Mouse (Mus musculus) c-Kit-positive CD71-positive TER-119-positive erythroid progenitor cells, embryonic 14.5 days (primary cell): Measurements from ENCODE around the gene Sapcd2.

Experiments
- DNase-seq: peaks from one replicate; pipeline ENCODE4 v3.0.0-alpha.2; 2013; ENCODE audit warnings: low spot score

Gene Sapcd2

GRCm38 (mm10) chr2:25371764-25372643 lies at the start of gene Sapcd2:
TSS of gene Sapcd2 (plus strand) at chr2:25372321.
- DNase-seq, result peak; percentile 90

GRCm38 (mm10) chr2:25326036-25326435 lies 46.1 kb upstream of the Sapcd2 start:
- DNase-seq, result no peak

DNA sequence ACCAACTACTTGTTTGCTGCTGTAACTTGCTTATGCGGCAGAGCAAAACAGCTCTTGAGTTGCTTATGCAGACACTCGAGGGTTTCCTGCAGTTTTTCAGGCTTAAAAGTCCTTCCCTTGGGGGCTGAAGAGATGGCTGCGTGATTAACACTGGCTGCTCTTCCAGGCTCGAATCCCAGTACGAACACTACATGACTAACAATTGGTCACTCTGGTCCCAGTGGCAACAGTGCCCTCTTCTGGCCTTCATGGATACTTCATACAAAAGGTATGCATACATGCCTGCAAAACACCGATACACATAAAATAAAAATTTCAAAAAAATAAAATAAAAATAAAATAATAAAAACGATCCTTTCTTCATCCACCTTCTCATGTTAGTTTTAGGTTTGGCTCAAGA lies 43.7 kb upstream of the Sapcd2 start:
- DNase-seq, result peak; percentile 47

GRCm38 (mm10) chr2:25331470-25331869 lies 40.7 kb upstream of the Sapcd2 start:
- DNase-seq, result no peak

DNA sequence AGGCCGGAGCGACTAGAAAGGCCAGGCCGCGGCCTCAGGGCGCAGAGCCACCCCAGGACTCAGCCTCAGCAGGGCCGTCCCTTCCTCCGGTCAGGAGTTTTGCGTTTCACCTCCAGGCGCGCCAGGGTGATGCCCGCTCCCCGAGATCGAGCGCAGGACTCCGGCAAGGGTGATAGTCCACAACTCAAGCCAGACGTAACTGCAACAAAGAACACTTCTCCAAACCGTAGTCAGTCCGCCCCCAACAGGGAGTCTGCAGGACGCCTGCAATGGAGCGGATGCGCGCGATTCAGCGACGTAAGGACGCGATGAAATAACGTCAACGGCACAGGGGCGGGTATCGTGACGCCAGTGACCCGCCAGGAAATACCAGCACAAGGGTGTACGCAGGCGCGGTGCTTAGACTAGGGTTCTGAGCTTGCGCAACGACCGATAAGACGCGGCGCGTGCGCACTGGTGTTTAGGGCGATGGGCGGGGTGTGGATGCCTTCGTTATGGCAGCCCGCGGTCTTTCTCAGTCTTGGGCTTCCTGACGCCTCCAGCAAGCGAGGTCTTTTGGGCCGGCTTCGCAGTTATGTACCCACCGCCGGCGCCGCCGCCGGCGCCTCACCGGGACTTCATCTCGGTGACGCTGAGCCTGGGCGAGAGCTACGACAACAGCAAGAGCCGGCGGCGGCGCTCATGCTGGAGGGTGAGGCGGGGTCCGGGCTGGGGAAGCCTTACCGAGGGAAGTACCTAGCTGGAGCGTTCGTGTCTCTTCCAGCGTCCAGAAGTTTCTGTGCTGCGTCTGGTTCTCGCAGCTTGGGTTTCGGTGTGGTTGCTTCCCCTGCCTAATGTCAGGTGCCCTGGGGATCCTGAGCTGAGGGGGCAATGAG lies 39.6 kb upstream of the Sapcd2 start, which contains the start of gene Man1b1:
Gene Man1b1 (plus strand): TSS at position 53 of the 875 bp plus-strand sequence.
- peak; percentile 99 for DNase-seq

- DNase-seq, result no peak
These were observed 38.6 kb upstream of the Sapcd2 start for GRCm38 (mm10) chr2:25333569-25333968.

- DNase-seq, result no peak
These were observed 33.8 kb upstream of the Sapcd2 start for GRCm38 (mm10) chr2:25338303-25338702.

GRCm38 (mm10) chr2:25348162-25348561 lies 24.0 kb upstream of the Sapcd2 start:
- no peak for DNase-seq

- DNase-seq, result no peak
These were observed 22.6 kb upstream of the Sapcd2 start for GRCm38 (mm10) chr2:25349499-25349898.

GRCm38 (mm10) chr2:25350701-25351100 lies 21.4 kb upstream of the Sapcd2 start:
- DNase-seq, result no peak

DNA sequence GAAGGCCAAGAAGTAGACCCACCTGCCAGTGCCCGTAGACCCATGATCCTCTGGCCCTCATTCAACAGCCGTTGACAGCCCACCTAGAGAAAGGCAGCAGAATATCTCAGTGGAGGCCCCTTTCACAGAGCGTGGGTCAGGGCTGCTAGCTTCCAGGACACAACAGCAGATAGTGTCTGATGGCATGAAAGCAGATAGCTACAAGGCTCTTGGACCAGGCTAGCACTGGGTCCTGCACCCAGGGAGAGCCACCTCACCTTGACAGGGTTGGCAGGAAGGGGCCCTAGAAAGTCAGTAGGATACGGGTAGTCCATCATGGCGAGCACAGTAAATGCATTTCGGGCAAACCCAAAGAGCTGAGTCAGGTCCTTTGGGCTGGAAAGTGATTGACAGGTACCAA lies 17.9 kb upstream of the Sapcd2 start:
- no peak for DNase-seq

DNA sequence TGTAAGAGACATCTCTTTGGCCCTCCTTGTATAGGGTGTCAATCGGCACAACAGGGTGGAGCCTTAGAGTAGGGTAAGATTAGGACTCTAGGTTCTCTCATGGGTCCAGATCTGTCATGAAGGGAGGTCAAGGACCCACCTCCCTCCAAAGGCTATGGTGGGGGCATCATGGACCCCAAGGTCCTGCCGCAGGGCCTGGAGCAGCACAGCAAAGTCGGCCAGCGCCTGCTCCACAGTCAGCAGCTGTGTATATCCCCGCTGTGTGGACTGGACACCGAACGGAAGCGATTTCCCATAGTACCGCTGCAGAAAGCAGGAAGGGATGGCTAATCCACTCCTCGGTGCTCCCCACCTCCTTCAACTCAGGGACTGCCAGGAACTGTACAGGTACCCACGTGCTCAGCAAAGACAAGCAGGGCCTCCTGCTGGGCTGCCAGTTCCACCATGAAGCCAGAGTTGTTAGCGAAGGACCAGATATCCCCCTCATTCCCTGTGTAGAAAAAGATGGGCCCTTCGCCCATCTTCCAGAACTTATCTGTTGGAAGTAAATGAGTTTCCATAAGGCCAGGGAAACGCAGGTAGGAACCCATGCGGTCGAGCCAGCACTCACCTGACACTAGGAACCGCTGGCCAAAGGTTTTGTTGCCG lies 16.6 kb upstream of the Sapcd2 start:
- DNase-seq, result no peak

DNA sequence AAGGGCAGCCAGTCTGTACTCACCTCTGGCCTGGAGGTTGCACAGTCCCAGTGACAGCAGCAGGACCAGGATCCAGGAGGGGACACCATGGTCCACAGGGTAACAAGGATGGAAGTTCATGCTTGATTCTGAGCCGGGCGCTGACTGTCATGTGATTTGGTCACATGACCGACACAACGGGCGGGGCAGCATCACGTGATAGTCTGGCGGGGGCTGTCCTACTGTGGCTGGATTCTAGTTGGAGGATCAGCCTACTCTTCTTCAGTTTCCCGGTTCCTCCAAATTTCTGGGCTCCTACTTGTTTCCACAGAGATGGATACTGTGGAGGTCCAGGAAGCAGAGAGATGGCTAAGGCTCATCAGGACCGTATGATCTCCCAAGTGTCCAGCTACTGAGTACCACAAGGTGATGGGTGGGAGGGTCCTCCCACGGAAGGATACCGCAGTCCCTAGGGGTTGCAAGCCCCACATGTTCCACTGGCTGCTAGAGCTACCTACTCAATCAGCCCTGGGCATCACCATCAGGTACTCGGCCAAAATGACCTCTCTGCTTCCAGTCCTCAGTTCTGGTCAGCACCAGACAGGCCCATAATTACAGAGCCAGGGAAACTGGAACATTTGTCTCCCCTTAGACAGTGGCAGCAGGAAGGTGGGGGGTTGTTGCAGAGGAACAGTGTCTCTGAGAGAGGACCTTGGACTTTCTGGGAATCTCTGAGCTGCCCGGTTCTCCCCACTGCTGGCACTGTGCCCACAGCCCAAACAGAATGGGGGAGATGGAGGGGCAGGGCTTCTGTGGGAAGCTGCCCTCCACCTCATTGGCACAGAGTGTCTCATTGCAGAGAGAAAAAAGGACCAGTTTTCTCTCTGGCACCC lies 15.7 kb upstream of the Sapcd2 start, which contains the start of gene Dpp7:
Gene Dpp7 (minus strand): TSS at position 152 of the 872 bp plus-strand sequence.
- peak; percentile 89 for DNase-seq

DNA sequence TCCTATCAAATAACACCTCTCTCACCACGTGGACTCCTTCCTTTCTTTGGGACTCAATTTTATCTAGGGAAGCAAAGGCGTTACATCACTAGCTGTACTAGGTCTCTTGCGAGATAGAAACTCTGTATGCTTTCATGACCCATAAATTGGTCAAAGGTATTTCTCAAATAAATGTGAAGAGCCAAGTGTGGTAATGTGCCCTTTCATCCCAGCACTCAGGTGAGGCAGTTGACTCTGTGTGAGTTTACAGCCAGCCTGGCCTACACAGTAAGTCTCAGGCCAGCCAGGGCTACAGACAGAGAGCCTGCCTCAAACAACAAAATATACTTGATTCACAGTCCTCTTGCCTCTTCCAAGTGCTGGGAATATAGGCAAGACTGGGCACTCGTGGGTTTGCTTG lies 12.3 kb upstream of the Sapcd2 start:
- no peak for DNase-seq

- DNase-seq, result no peak
These were observed 8.5 kb upstream of the Sapcd2 start for GRCm38 (mm10) chr2:25363478-25364178.

DNA sequence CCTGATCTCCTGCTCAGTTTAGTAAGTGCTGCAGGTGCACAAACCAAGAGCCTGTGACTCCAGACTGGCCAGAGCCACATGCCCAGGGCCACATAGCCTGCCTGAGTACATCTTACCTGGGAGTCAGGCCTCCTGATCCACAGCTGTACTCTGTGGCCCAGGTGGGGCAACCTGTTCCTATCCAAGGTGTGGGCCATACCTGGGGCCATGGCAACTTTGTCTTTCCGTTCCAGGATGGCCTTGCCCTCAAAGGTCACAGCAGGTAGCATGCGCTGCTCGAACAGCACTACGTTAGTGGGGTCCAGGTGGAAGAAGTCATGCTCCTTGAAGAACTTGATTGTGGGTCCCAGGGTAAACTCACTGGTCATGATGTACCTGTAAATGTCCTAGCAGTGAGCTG lies 7.8 kb upstream of the Sapcd2 start:
- no peak for DNase-seq

GRCm38 (mm10) chr2:25364761-25365090 lies 7.4 kb upstream of the Sapcd2 start:
- DNase-seq, result no peak

DNA sequence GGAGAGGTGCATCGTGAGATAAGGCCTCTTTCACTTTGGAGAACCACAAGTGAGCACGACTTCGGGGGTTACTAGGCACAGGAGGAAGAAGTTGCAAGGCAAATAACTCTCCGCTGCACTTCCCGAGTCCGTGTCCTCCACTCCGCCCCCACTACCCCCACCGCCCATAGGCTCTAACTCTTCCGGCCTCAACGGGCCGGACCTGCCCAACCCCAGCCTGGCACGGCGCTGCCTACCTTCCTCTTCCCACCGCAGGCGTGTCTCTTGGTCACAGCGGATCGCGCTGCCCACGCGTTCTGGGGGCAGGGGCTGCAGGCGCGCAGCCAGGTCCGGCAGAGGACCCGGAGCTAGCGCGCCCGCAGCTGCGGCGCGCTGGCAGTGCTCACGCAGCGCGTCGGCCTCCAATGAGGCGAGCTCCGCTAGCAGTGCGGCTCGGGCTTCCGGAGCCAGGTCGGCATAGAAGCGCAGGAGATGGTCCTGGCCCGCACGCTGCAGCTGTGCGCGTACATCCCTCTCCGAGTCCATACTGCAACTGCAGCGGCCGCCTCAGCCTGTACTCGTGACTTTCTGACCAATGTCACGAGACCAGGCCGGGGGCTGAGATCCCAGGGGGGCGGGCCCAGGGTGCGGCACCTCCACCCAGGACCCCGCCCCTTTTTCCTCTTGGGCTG lies 6.9 kb upstream of the Sapcd2 start, which contains the start of gene Uap1l1:
Gene Uap1l1 (minus strand): TSS at position 592 of the 671 bp plus-strand sequence.
- no peak for DNase-seq

DNA sequence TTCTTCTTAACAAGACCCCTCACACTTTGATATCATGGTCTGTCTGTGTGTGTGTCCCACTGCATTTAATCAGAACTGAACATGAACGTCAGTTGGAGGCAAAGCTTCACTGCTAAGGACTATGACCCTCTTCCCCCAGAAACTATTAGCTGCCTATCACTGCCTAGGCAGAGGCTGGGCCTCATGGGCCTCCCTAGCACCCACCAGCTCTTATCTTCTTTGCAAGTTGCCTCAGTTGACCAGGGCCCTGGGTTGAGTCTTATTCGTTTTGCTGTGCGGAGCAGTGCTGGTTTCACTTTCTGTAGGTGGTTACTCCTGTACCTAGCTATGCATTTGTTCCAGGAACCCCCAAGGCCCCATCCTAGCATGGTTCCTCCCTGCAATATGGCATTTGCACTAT lies 2.1 kb upstream of the Sapcd2 start:
- peak; percentile 63 for DNase-seq
